In the genomic region with DNA sequence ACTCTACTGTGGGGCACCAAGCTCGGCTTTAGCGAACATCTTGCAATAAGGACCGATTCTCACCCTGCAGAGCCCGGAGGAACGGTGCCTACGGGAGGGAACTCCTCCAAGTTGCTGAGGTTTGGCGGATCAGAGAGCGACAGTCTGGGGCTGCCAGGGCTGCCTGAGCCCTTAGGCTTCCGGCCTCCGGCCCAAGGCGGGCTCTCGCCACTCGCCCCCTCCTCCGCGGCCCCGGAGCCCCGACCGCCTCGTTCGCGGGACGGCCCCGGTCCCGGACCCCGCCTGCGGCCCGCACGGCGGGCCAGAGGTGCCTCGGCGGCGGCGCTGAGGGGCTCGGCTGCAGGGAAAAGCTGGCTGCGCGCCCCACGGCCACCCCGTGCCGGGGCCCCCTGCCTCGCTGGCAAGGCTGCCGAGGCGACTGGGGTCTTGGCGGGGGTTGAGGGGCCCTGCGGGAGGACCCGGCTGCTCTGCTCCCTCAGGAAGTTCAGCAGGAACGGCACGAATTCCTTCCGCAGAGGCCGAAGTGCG, we compare ENCODE assay signal across 8 mouse cellular contexts.
A peak's percentile ranks its signal among the peaks of the same experiment; 100 is the strongest.
DNase-seq lines count a peak whose midpoint lies in the region; ATAC-seq lines count a peak whose summit lies in the region.

No protein-coding gene starts in this region.

- peak overlapping the region; percentile 92 for H3K27ac ChIP-seq in forebrain, embryonic 15.5 days (replicated peaks)
- H3K27ac ChIP-seq in limb, embryonic 15.5 days, result peak overlapping the region; percentile 96

- no peaks in the 10 kb centered on the region for H3K27me3 ChIP-seq in forebrain, embryonic 15.5 days
- no peaks in the 10 kb centered on the region for H3K27me3 ChIP-seq in limb, embryonic 15.5 days

- no peaks in the 10 kb centered on the region for H3K9me3 ChIP-seq in forebrain, embryonic 15.5 days
- no peaks in the 10 kb centered on the region for H3K9me3 ChIP-seq in limb, embryonic 15.5 days

- peaks cover 20% of the 10 kb centered on the region for H3K36me3 ChIP-seq in forebrain, embryonic 15.5 days
- peaks cover 30% of the 10 kb centered on the region for H3K36me3 ChIP-seq in limb, embryonic 15.5 days

- peak overlapping the region; percentile 97 for H3K4me3 ChIP-seq in forebrain, embryonic 15.5 days
- H3K4me3 ChIP-seq in limb, embryonic 15.5 days, result peak overlapping the region; percentile 88

- peaks cover 35% of the 10 kb centered on the region for H3K4me1 ChIP-seq in forebrain, embryonic 15.5 days
- H3K4me1 ChIP-seq in limb, embryonic 15.5 days, result peaks cover 28% of the 10 kb centered on the region

- H3K4me2 ChIP-seq in forebrain, embryonic 15.5 days (replicated peaks), result peak overlapping the region; percentile 81
- peak overlapping the region; percentile 87 for H3K4me2 ChIP-seq in limb, embryonic 15.5 days

- no peak; the same call in none of the 2 replicates for ATAC-seq in forebrain, embryonic 15.5 days (replicated peaks)
- no peak; the same call in 1 of the 2 replicates for ATAC-seq in limb, embryonic 15.5 days (ENCODE audit: insufficient number of reproducible peaks, low FRiP score, low TSS enrichment, low read depth)

- peak; percentile 44 for DNase-seq in embryo, embryonic 10 days (ENCODE audit: low spot score)
- no peak for DNase-seq in embryo, embryonic 9.5 days (ENCODE audit: extremely low spot score)
- peak; percentile 36 for DNase-seq in urinary bladder, adult 2 months (ENCODE audit: low spot score)
- DNase-seq in urinary bladder, adult 18-20 months (ENCODE audit: low spot score in 2 of 2), result no peak
- peak; percentile 46 for DNase-seq in naive thymus-derived CD4-positive, alpha-beta T cell, adult 2 months (ENCODE audit: low read depth)
- no peak for DNase-seq in yolk sac, embryonic 10.5 days (ENCODE audit: low spot score)

- H3K9ac ChIP-seq in forebrain, embryonic 15.5 days (replicated peaks), result peak overlapping the region; percentile 90
- peak overlapping the region; percentile 85 for H3K9ac ChIP-seq in limb, embryonic 15.5 days

- under 1% methylated on average over 50 of the region's 50 CpGs for WGBS in forebrain, embryonic 15.5 days
- WGBS in limb, embryonic 15.5 days, result 0% methylated on average over 41 of the region's 50 CpGs

Comparison
In these comparisons a context has a peak if more than half of its experiments do, and no peak if none do; other contexts are left out.
1. DNase-seq: peak in embryo, embryonic 10 days (single experiment), urinary bladder, adult 2 months (single experiment) and naive thymus-derived CD4-positive, alpha-beta T cell, adult 2 months (single experiment); none in embryo, embryonic 9.5 days (single experiment), urinary bladder, adult 18-20 months (0 of 2) and yolk sac, embryonic 10.5 days (single experiment).